Mouse (Mus musculus) ES-E14 (cell line): ENCODE data around the gene Pigb. TPM values are rescaled to one million over a fixed set of nuclear protein-coding genes. Genes with fewer than 3 reads are reported as not detected.

ENCODE experiments used
- DNase-seq: peaks from one replicate; pipeline ENCODE4 v3.0.0-alpha.2; 2013; ENCODE audit warnings: low read depth, low spot score
- H3K27ac ChIP-seq: 2 replicates; pipeline ENCODE4 v1.5.1; 2012; ENCODE audit warnings: low read depth, mild to moderate bottlenecking, low read length, moderate library complexity, mixed read lengths; ENCODE audit not compliant: poor library complexity, insufficient read depth, severe bottlenecking
- H3K36me3 ChIP-seq: 2 replicates; pipeline ENCODE4 v1.6.1; 2012; ENCODE audit warnings: mild to moderate bottlenecking, low read length, moderate library complexity, mixed read lengths; ENCODE audit not compliant: control insufficient read depth, poor library complexity, insufficient read depth, severe bottlenecking
- H3K4me1 ChIP-seq, 2 experiments: fragments of 150-350 bp in 1 of 2; sonication (generic) in 1 of 2; 2 replicates each; pipeline ENCODE4 v1.6.1; 2012; ENCODE audit warnings: low read length in 2 of 2, mild to moderate bottlenecking in 1 of 2, mixed read lengths in 1 of 2; ENCODE audit not compliant: control insufficient read depth in 2 of 2, insufficient read depth in 2 of 2, poor library complexity in 1 of 2
- H3K4me3 ChIP-seq, 2 experiments: fragments of 150-350 bp in 1 of 2; sonication (generic) in 1 of 2; 2 replicates each; pipeline ENCODE4 v1.5.1; 2012; ENCODE audit warnings: low read length in 2 of 2, low read depth in 1 of 2, mild to moderate bottlenecking in 1 of 2, mixed read lengths in 1 of 2; ENCODE audit not compliant: insufficient read depth in 1 of 2, poor library complexity in 1 of 2, severe bottlenecking in 1 of 2
- H3K9ac ChIP-seq: 2 replicates; pipeline ENCODE4 v1.6.1; 2012; ENCODE audit warnings: low read depth, mild to moderate bottlenecking, low read length, mixed read lengths; ENCODE audit not compliant: poor library complexity, insufficient read depth, severe bottlenecking
- H3K9me3 ChIP-seq: fragments of 150-350 bp; sonication (generic); 2 replicates; pipeline ENCODE4 v1.6.1; 2012; ENCODE audit warnings: low read depth, mild to moderate bottlenecking, low read length; ENCODE audit not compliant: control insufficient read depth, insufficient read depth
- CHD2 ChIP-seq: IDR thresholded peaks from 2 replicates; pipeline ENCODE4 v1.6.1; 2014; ENCODE audit warnings: mild to moderate bottlenecking, low read depth, low read length, inconsistent platforms
- HCFC1 ChIP-seq: IDR thresholded peaks from 2 replicates; pipeline ENCODE4 v1.6.1; 2012; ENCODE audit warnings: low read length, inconsistent platforms, borderline replicate concordance; ENCODE audit not compliant: insufficient read depth
- MAFK ChIP-seq: IDR thresholded peaks from 2 replicates; pipeline ENCODE4 v1.6.1; 2014; ENCODE audit warnings: mild to moderate bottlenecking, low read depth, low read length, inconsistent platforms; ENCODE audit not compliant: insufficient read depth
- ZC3H11A ChIP-seq: IDR thresholded peaks from 2 replicates; pipeline ENCODE4 v1.6.1; 2012; ENCODE audit warnings: low read depth, mild to moderate bottlenecking, inconsistent platforms, low read length, borderline replicate concordance
- ZNF384 ChIP-seq: IDR thresholded peaks from 2 replicates; pipeline ENCODE4 v1.6.1; 2012; ENCODE audit warnings: low read depth, low read length, inconsistent platforms
- in situ Hi-C, 2 experiments: fragments of 600-800 bp; cut with MboI; formaldehyde crosslinking; loops; one replicate each; pipeline ENCODE4 v1.15.1; 2025; ENCODE audit warnings: low sequenced_read_pairs in 2 of 2, inconsistent platforms in 1 of 2; ENCODE audit not compliant: unreplicated experiment in 2 of 2
- total RNA-seq: library from RNA; depleted of rRNA; stranded (reverse); fragments of 300-350 nt; gene quantifications from 2 replicates; pipeline ENCODE4 v1.2.3, GENCODE M21; 2012

Gene Pigb
- total RNA-seq, 1 experiment = 14.9 TPM

DNA sequence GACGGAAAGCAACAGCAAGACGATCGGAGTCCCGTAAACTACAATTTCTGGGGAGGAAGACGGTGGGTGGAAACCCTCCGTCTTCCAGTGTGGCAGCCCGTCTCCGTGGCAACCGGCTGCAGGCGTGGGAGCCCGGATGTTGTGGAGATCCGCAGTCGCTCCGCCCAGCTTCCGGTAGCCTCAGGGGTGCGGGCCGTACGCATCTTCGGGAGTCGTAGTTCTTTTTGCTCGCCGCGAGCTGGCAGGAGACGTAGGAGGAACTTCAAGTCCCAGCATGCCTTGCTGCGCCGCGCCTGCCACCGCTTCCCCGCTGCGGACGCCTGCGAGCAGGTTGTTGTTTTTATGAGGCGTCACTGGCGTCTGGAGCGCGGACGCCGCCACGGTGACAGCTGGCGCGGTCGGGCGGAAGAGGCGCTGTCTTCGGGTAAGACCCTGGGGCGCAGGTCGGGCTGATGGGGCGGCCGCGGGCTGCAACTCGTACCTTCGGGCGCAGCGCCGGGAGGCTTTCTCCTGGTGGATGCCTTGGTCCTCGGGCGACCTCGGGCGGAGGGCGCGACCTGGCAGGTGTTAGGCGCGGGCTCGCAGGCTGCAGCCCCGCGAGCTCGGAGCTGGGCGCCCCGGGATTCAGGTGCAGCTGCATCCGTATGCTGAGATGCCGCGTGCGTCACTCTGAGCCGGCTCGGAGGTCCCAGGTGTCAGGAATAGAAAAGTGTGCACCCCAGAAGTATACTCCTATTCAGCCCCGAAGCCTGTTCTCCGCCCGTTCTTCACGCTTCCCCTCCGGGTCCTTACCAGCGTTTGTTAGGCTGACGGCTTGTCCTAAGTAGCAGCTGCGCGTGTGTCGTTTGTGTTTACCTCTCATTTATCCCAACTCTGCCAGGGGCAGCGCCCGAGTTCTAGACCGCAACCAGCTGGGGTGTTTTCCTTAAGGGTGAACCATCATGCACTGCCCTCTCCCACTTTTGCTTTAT lies 54.6 kb downstream of the Pigb start, which contains the start of the genes Ccpg1os and Ccpg1:
Ccpg1os (minus strand) TSS at position 133 of the 971 bp plus-strand sequence.
Ccpg1 (plus strand) TSS at position 180 of the 971 bp plus-strand sequence.
- H3K9ac ChIP-seq = peak within 1 kb of the TSS; percentile 78
- TF ChIP-seq HCFC1 (peak; percentile 99), MAFK (no peak), ZNF384 (no peak), CHD2 (no peak), ZC3H11A (no peak)
- peak; percentile 96 for DNase-seq
- no peaks in the 10 kb centered on the region for H3K36me3 ChIP-seq
- in situ Hi-C loops = no loop called here
- no peaks in the 10 kb centered on the region for H3K9me3 ChIP-seq
- H3K27ac ChIP-seq = no peak within 1 kb of the TSS
- H3K4me1 ChIP-seq = peaks cover 0 to 2% of the 10 kb centered on the region in 2 experiments; a peak in 2 of 4 replicates
- peak within 1 kb of the TSS; percentile 77 to 90 for H3K4me3 ChIP-seq

DNA sequence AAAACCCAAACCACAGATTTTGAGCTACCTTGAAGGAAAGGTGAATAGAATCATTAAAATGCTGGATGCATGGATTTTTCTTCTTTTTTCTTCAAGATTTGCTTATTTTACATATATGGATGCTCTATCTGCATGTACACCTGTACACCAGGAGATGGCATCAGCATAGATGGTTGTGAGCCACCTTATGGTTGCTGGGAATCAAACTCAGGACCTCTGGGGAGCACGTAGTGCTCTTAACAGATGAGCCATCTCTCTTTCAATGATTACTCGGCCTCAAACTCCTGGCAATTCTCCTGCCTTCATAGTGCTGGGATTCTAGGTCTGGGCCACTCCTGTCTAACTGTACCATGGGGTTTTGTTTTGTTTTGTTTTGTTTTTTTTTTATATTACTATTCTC lies 57.1 kb downstream of the Pigb start:
- in situ Hi-C loops = no loop called here
- H3K36me3 ChIP-seq = no peaks in the 10 kb centered on the region
- H3K27ac ChIP-seq = no peak overlapping the region
- no peak overlapping the region for H3K4me3 ChIP-seq
- H3K9me3 ChIP-seq = no peaks in the 10 kb centered on the region
- H3K4me1 ChIP-seq = peaks cover 0 to 2% of the 10 kb centered on the region in 2 experiments; a peak in 2 of 4 replicates
- H3K9ac ChIP-seq = no peak overlapping the region
- no peak for DNase-seq
- TF ChIP-seq CHD2 (no peak), MAFK (no peak), HCFC1 (no peak), ZNF384 (no peak), ZC3H11A (no peak)

DNA sequence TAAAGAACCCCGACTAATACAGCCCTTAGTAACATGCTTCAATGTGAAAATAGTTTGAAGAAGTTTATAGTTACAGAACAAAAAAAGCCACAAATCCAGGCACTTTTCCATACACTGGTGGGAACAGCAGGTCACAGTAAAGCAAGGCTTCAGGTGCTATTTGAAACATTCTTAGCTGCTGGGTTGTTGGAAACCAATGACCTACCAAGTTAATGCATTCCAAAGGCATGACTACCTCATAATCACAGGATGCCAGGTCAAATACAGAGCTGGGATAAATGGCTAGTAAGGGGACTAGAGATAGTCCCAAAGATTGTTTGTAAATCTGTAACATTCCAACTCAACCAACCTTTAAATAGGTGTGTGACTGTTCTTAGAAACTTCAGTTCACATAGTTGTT lies 64.9 kb downstream of the Pigb start:
- DNase-seq = no peak
- H3K27ac ChIP-seq = no peak overlapping the region
- H3K4me3 ChIP-seq = no peak overlapping the region
- H3K4me1 ChIP-seq = no peaks in the 10 kb centered on the region
- no peak overlapping the region for H3K9ac ChIP-seq
- H3K36me3 ChIP-seq = no peaks in the 10 kb centered on the region
- TF ChIP-seq MAFK (no peak), HCFC1 (no peak), CHD2 (no peak), ZC3H11A (no peak), ZNF384 (no peak)
- no peaks in the 10 kb centered on the region for H3K9me3 ChIP-seq
- in situ Hi-C loops = no loop called here

DNA sequence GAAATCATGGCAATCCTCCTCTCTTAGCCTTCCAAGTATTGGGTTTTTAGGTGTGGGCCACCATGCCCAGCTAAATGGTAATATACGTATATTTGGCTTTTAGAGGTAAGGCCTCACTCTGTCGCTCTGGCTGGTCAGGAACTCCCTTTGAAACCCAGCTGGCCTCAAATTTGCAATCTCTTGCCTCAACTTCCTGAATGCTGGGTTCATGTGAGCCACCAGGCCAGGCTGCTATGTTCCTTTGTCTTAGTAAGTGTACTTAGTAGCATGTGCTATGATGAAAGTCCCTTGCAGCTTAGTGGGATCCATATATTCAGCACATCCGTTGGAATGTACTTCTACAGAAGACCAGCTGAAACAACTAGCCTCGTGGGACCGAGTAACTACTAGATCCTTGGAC lies 65.4 kb downstream of the Pigb start:
- Histone ChIP-seq H3K9ac (no peak overlapping the region), H3K4me3 (no peak overlapping the region), H3K9me3 (no peaks in the 10 kb centered on the region), H3K27ac (no peak overlapping the region), H3K36me3 (no peaks in the 10 kb centered on the region), H3K4me1 (peaks cover 0 to 2% of the 10 kb centered on the region in 2 experiments; a peak in 1 of 4 replicates)
- no peak for TF ChIP-seq MAFK
- TF ChIP-seq HCFC1 = no peak
- no peak for TF ChIP-seq ZC3H11A
- TF ChIP-seq ZNF384 = no peak
- no peak for TF ChIP-seq CHD2
- in situ Hi-C loops = no loop called here
- DNase-seq = no peak

DNA sequence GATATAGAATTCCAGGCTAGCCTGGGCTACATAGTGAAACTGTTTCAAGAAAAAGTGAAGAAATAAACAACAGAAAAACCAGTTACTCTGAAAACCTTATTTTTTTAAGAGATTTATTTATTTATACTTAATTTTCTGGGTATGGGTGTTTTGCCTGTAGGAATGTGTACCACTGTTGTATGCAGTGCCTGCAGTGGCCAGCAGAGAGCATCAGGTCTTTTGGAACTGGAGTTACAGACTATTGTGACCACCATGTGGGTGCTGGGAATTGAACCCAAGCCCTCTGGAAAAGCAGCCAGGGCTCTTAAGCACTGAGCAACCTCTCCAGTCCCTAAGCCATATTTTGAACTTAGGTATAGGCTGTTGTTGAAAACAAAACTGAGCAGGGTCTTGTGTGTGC lies 67.2 kb downstream of the Pigb start:
- Histone ChIP-seq H3K9ac (no peak overlapping the region), H3K9me3 (no peaks in the 10 kb centered on the region), H3K36me3 (no peaks in the 10 kb centered on the region), H3K4me1 (peaks cover 0 to 2% of the 10 kb centered on the region in 2 experiments; a peak in 1 of 4 replicates), H3K27ac (no peak overlapping the region), H3K4me3 (no peak overlapping the region)
- no peak for DNase-seq
- in situ Hi-C loops = no loop called here
- no peak for TF ChIP-seq ZC3H11A
- no peak for TF ChIP-seq CHD2
- no peak for TF ChIP-seq ZNF384
- no peak for TF ChIP-seq HCFC1
